Mouse (Mus musculus): ENCODE results near the gene Nav2. TPM values are rescaled to one million over a fixed set of nuclear protein-coding genes. Genes with fewer than 3 reads are reported as not detected.
A peak's percentile ranks its signal among the peaks of the same experiment; 100 is the strongest.

Gene Nav2
- total RNA-seq, 2 experiments from 2014 or later: 200 to 220 TPM

GRCm38 (mm10) chr7:49190231-49190985 lies 281.9 kb downstream of the Nav2 start:
- peak; percentile 70 for DNase-seq
- intact Hi-C loops (cut with DNase I): loop anchor here (5.0 kb wide), 1 partner anchor 57 kb away; no protein-coding TSS in a partner anchor

- peak; percentile 42 for DNase-seq
- intact Hi-C loops (cut with DNase I): loop anchor here (5.0 kb wide), 1 partner anchor 56 kb away; no protein-coding TSS in a partner anchor
Measured at GRCm38 (mm10) chr7:49191081-49191678, 282.7 kb downstream of the Nav2 start.

GRCm38 (mm10) chr7:49192061-49192695 lies 283.7 kb downstream of the Nav2 start:
- intact Hi-C loops (cut with DNase I): loop anchor here (5.0 kb wide), 1 partner anchor 55 kb away; no protein-coding TSS in a partner anchor
- DNase-seq: no peak

GRCm38 (mm10) chr7:49195711-49196147 lies 287.2 kb downstream of the Nav2 start:
- intact Hi-C loops (cut with DNase I): no loop called here
- no peak for DNase-seq

GRCm38 (mm10) chr7:49199366-49199765 lies 290.9 kb downstream of the Nav2 start:
- peak; percentile 59 for DNase-seq
- intact Hi-C loops (cut with DNase I): no loop called here

- intact Hi-C loops (cut with DNase I): no loop called here
- no peak for DNase-seq
Measured at GRCm38 (mm10) chr7:49200270-49200669, 291.8 kb downstream of the Nav2 start.

GRCm38 (mm10) chr7:49202971-49203370 lies 294.5 kb downstream of the Nav2 start:
- intact Hi-C loops (cut with DNase I): no loop called here
- DNase-seq: no peak

- intact Hi-C loops (cut with DNase I): no loop called here
- no peak for DNase-seq
Measured at GRCm38 (mm10) chr7:49204856-49205255, 296.3 kb downstream of the Nav2 start.

- intact Hi-C loops (cut with DNase I): no loop called here
- no peak for DNase-seq
Measured at GRCm38 (mm10) chr7:49205551-49205950, 297.0 kb downstream of the Nav2 start.

GRCm38 (mm10) chr7:49206775-49207676 lies 298.5 kb downstream of the Nav2 start:
- intact Hi-C loops (cut with DNase I): no loop called here
- no peak for DNase-seq

- DNase-seq: no peak
- intact Hi-C loops (cut with DNase I): no loop called here
Measured at GRCm38 (mm10) chr7:49209526-49209925, 301.0 kb downstream of the Nav2 start.

GRCm38 (mm10) chr7:49210721-49211120 lies 302.2 kb downstream of the Nav2 start:
- DNase-seq: no peak
- intact Hi-C loops (cut with DNase I): no loop called here

GRCm38 (mm10) chr7:49213011-49213410 lies 304.5 kb downstream of the Nav2 start:
- intact Hi-C loops (cut with DNase I): no loop called here
- DNase-seq: no peak

- no peak for DNase-seq
- intact Hi-C loops (cut with DNase I): no loop called here
Measured at GRCm38 (mm10) chr7:49217786-49218185, 309.3 kb downstream of the Nav2 start.

GRCm38 (mm10) chr7:49225741-49226140 lies 317.2 kb downstream of the Nav2 start:
- DNase-seq: no peak
- intact Hi-C loops (cut with DNase I): no loop called here

GRCm38 (mm10) chr7:49232969-49233368 lies 324.5 kb downstream of the Nav2 start:
- DNase-seq: no peak
- intact Hi-C loops (cut with DNase I): no loop called here

- intact Hi-C loops (cut with DNase I): no loop called here
- DNase-seq: no peak
Measured at GRCm38 (mm10) chr7:49234288-49234687, 325.8 kb downstream of the Nav2 start.

- intact Hi-C loops (cut with DNase I): no loop called here
- DNase-seq: no peak
Measured at GRCm38 (mm10) chr7:49235271-49235681, 326.8 kb downstream of the Nav2 start.

GRCm38 (mm10) chr7:49235821-49236220 lies 327.3 kb downstream of the Nav2 start:
- intact Hi-C loops (cut with DNase I): no loop called here

GRCm38 (mm10) chr7:49240461-49240860 lies 331.9 kb downstream of the Nav2 start:
- no peak for DNase-seq
- intact Hi-C loops (cut with DNase I): no loop called here

More at GRCm38 (mm10) chr7:49235821-49236220, 327.3 kb downstream of the Nav2 start:
- DNase-seq: no peak

Data from left cerebral cortex, postnatal 4 days (tissue).